Mouse (Mus musculus): ENCODE results near the gene Cep104. TPM values are rescaled to one million over a fixed set of nuclear protein-coding genes. Genes with fewer than 3 reads are reported as not detected.

Cep104 gene
- polyA plus RNA-seq, 1 experiment = 11.4 TPM

DNA sequence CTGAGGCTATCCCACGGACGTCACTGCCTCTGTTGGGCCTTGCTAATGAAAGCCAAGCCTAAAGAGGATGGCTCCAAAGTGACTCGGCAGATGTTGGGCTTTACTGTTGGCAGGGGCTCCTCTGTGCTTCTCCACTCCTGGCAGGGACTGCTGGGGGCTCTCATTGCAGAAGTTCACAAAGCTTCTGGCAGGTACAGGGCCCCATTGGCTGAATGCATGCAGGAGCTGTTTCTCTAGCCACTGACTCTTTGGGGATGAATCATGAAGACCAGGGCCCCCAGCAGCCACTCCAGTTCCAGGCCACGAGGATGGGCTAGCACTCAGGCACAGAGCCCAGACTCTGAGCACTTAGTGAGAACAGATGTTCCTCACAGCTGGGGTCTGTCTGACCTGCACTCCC, 82.7 kb downstream of the Cep104 start:
- no peak for TF ChIP-seq POLR2A (IDR thresholded peaks at IDR 0.05; ENCODE audit: low read depth, low read length)
- no peak for TF ChIP-seq CTCF (IDR thresholded peaks at IDR 0.05; ENCODE audit: borderline replicate concordance, insufficient read depth, low read length)
- Histone ChIP-seq H3K4me1 (ENCODE audit: control insufficient read depth, insufficient read depth, low read length) (peaks cover 11% of the 10 kb centered on the region), H3K4me3 (ENCODE audit: insufficient read depth, low read length) (no peak overlapping the region), H3K27ac (ENCODE audit: insufficient read depth, low read length) (no peak overlapping the region; the same call in 1 of the 2 replicates)

Other genes starting within 250 kb of the Cep104 start
- 14.2 and 18.5 TPM in 2 replicates for gene A430005L14Rik, start 18.0 kb upstream of the Cep104 start, polyA plus RNA-seq (2011; ENCODE audit: insufficient read length, low read depth, missing spikeins)
- 6.1 and 7.7 TPM in 2 replicates for gene Dffb, start 68 bp upstream of the Cep104 start, polyA plus RNA-seq (2011; ENCODE audit: insufficient read length, low read depth, missing spikeins)
- gene Lrrc47, start 36.5 kb downstream of the Cep104 start, polyA plus RNA-seq (2011; ENCODE audit: insufficient read length, low read depth, missing spikeins) = 40.4 and 41.8 TPM in 2 replicates
- 26.4 and 28.7 TPM in 2 replicates for gene Smim1, start 51.0 kb downstream of the Cep104 start, polyA plus RNA-seq (2011; ENCODE audit: insufficient read length, low read depth, missing spikeins)
- not detected in 2 replicates for gene Ccdc27, start 67.5 kb downstream of the Cep104 start, polyA plus RNA-seq (2011; ENCODE audit: insufficient read length, low read depth, missing spikeins)
- gene Trp73, start 165.0 kb downstream of the Cep104 start, polyA plus RNA-seq (2011; ENCODE audit: insufficient read length, low read depth, missing spikeins) = not detected in 2 replicates
- gene Wrap73, start 167.2 kb downstream of the Cep104 start, polyA plus RNA-seq (2011; ENCODE audit: insufficient read length, low read depth, missing spikeins) = 9.9 and 13.0 TPM in 2 replicates
- gene Tprgl, start 185.5 kb downstream of the Cep104 start, polyA plus RNA-seq (2011; ENCODE audit: insufficient read length, low read depth, missing spikeins) = 85.8 and 86.3 TPM in 2 replicates
- 2.3 and 22.7 TPM in 2 replicates for gene Megf6, start 195.5 kb downstream of the Cep104 start, polyA plus RNA-seq (2011; ENCODE audit: insufficient read length, low read depth, missing spikeins)